In genomic region chr7:97730427-97730826, GRCm38 (mm10) we compare ENCODE assay signal across 21 mouse cellular contexts. TPM values are rescaled to one million over a fixed set of nuclear protein-coding genes. Genes with fewer than 3 reads are reported as not detected.
DNase-seq lines count a peak whose midpoint lies in the region; ATAC-seq lines count a peak whose summit lies in the region.
"Had no signal": no experiment of that assay in that cellular context is flagged by ENCODE, and none has a peak within 500 bp of the region (broad histone marks: within the 10 kb centered on the region; RNA-seq: fewer than 3 reads in every experiment).

No protein-coding gene starts in this region.

- H3K4me1 ChIP-seq in heart, embryonic 16.5 days (ENCODE audit: control insufficient read depth, insufficient read depth, low read length): no peaks in the 10 kb centered on the region
- H3K4me1 ChIP-seq in kidney, embryonic 16.5 days (ENCODE audit: insufficient read depth, low read length): 0 out of 2 replicates have a peak, but pooled peaks cover under 1% of the 10 kb centered on the region
- H3K4me1 ChIP-seq in neural tube, embryonic 15.5 days: peaks cover 22% of the 10 kb centered on the region

- H3K4me2 ChIP-seq in heart, embryonic 16.5 days (ENCODE audit: low read depth, low read length): no peak overlapping the region
- no peak overlapping the region for H3K4me2 ChIP-seq in kidney, embryonic 16.5 days (replicated peaks; ENCODE audit: low read depth, low read length)
- H3K4me2 ChIP-seq in neural tube, embryonic 15.5 days: no peak overlapping the region
- H3K4me2 ChIP-seq: heart, embryonic 11.5 days; midbrain, embryonic 12.5 days; neural tube, embryonic 13.5 days had no signal

- no peaks in the 10 kb centered on the region for H3K9me3 ChIP-seq in heart, embryonic 16.5 days (replicated peaks; ENCODE audit: control insufficient read depth, low read length)
- no peaks in the 10 kb centered on the region for H3K9me3 ChIP-seq in kidney, embryonic 16.5 days (ENCODE audit: low read length)
- H3K9me3 ChIP-seq in neural tube, embryonic 15.5 days (replicated peaks): no peaks in the 10 kb centered on the region
- H3K9me3 ChIP-seq: embryonic facial prominence, embryonic 10.5 days; midbrain, embryonic 12.5 days; neural tube, embryonic 13.5 days had no signal

- DNase-seq in heart, postnatal 36 days: no peak
- DNase-seq in kidney, postnatal 36 days: peak; percentile 56 to 62
- peak; percentile 59 for DNase-seq in embryo, embryonic 10.5 days (ENCODE audit: low spot score)
- peak; percentile 65 to 82 for DNase-seq in thymus, postnatal 36 days
- DNase-seq: adrenal gland, postnatal 14 days; cerebellum, postnatal 10 days; heart, postnatal 4 days; layer of hippocampus, adult 9-11 months had no signal

- intact Hi-C loops in heart, postnatal 36 days (cut with DNase I): no loop called here

- no peaks in the 10 kb centered on the region for H3K27me3 ChIP-seq in heart, embryonic 16.5 days (ENCODE audit: control insufficient read depth, insufficient read depth, low read length)
- H3K27me3 ChIP-seq in kidney, embryonic 16.5 days (ENCODE audit: insufficient read depth, low read length): no peaks in the 10 kb centered on the region
- no peaks in the 10 kb centered on the region for H3K27me3 ChIP-seq in neural tube, embryonic 15.5 days (replicated peaks)
- H3K27me3 ChIP-seq: neural tube, embryonic 13.5 days; Patski had no signal

- H3K4me3 ChIP-seq in heart, embryonic 16.5 days (ENCODE audit: low read length): no peak overlapping the region
- no peak overlapping the region for H3K4me3 ChIP-seq in kidney, embryonic 16.5 days (ENCODE audit: low read length)
- no peak overlapping the region for H3K4me3 ChIP-seq in neural tube, embryonic 15.5 days (replicated peaks)
- H3K4me3 ChIP-seq: embryonic facial prominence, embryonic 10.5 days; left cerebral cortex, adult 2 months; midbrain, embryonic 12.5 days; neural tube, embryonic 13.5 days had no signal

- no peak overlapping the region for H3K9ac ChIP-seq in heart, embryonic 16.5 days (ENCODE audit: low read length)
- H3K9ac ChIP-seq in kidney, embryonic 16.5 days (replicated peaks; ENCODE audit: low read length): no peak overlapping the region
- H3K9ac ChIP-seq in neural tube, embryonic 15.5 days (replicated peaks): no peak overlapping the region
- H3K9ac ChIP-seq: liver, embryonic 14.5 days; midbrain, embryonic 12.5 days; neural tube, embryonic 13.5 days had no signal

- 69% methylated on average over 3 of the region's 3 CpGs for WGBS in heart, embryonic 16.5 days
- 67% methylated on average over 3 of the region's 3 CpGs for WGBS in kidney, embryonic 16.5 days
- 46% methylated on average over 3 of the region's 3 CpGs for WGBS in neural tube, embryonic 15.5 days

- ATAC-seq in heart, embryonic 16.5 days (replicated peaks; ENCODE audit: extremely low read depth, insufficient read depth, low FRiP score): 0 out of 2 replicates have a peak, but pooled peaks have one; percentile 38
- no peak for ATAC-seq in kidney, embryonic 16.5 days (ENCODE audit: low FRiP score, low TSS enrichment)
- no peak for ATAC-seq in neural tube, embryonic 15.5 days (ENCODE audit: low FRiP score)
- ATAC-seq: CD4-positive, CD25-positive, alpha-beta regulatory T cell, adult 4 months; hindbrain, postnatal 0 days; Patski had no signal

- no peak overlapping the region for H3K27ac ChIP-seq in heart, embryonic 16.5 days (ENCODE audit: low read length)
- H3K27ac ChIP-seq in kidney, embryonic 16.5 days (ENCODE audit: low read length): no peak overlapping the region
- H3K27ac ChIP-seq in neural tube, embryonic 15.5 days (replicated peaks): no peak overlapping the region
- H3K27ac ChIP-seq: embryonic facial prominence, embryonic 10.5 days; hindbrain, postnatal 0 days; left cerebral cortex, adult 2 months; liver, embryonic 14.5 days; macrophage; midbrain, embryonic 12.5 days; neural tube, embryonic 13.5 days had no signal

- no peaks in the 10 kb centered on the region for H3K36me3 ChIP-seq in heart, embryonic 16.5 days (ENCODE audit: control insufficient read depth, insufficient read depth)
- H3K36me3 ChIP-seq in kidney, embryonic 16.5 days (ENCODE audit: insufficient read depth, low read length): 0 out of 2 replicates have a peak, but pooled peaks cover 4% of the 10 kb centered on the region
- H3K36me3 ChIP-seq in neural tube, embryonic 15.5 days: peaks cover 10% of the 10 kb centered on the region

RNA-seq across cellular contexts. Expression of gene Aqp11, which starts 7.7 kb away (rescaled TPM):
- 11.4 and 22.6 TPM in 2 replicates for polyA plus RNA-seq in heart, embryonic 16.5 days (2015; fragmentation: Nextera tagmentation; extraction: Ambion mirVana)
- total RNA-seq in heart, postnatal 36 days (2021): 1 to 10 TPM; 1.2 to 3.3 TPM
- 25.6 and 29.4 TPM in 2 replicates for polyA plus RNA-seq in kidney, embryonic 16.5 days (2015; fragmentation: Nextera tagmentation; extraction: Ambion mirVana)
- 22.6 and 35.4 TPM in 2 replicates for polyA plus RNA-seq in neural tube, embryonic 15.5 days (2015; fragmentation: Nextera tagmentation; extraction: Ambion mirVana)

RNA-seq across cellular contexts. Expression of gene Clns1a, which starts 34.0 kb away (rescaled TPM):
- 96.0 and 116 TPM in 2 replicates for polyA plus RNA-seq in heart, embryonic 16.5 days (2015; fragmentation: Nextera tagmentation; extraction: Ambion mirVana)
- 10 to 100 TPM; 23.1 to 28.8 TPM for total RNA-seq in heart, postnatal 36 days (2021)
- 199 and 205 TPM in 2 replicates for polyA plus RNA-seq in kidney, embryonic 16.5 days (2015; fragmentation: Nextera tagmentation; extraction: Ambion mirVana)
- polyA plus RNA-seq in neural tube, embryonic 15.5 days (2015; fragmentation: Nextera tagmentation; extraction: Ambion mirVana): 170 and 187 TPM in 2 replicates

RNA-seq across cellular contexts. Expression of gene Pak1, which starts 57.9 kb away (rescaled TPM):
- 3.8 and 4.3 TPM in 2 replicates for polyA plus RNA-seq in heart, embryonic 16.5 days (2015; fragmentation: Nextera tagmentation; extraction: Ambion mirVana)
- 1 to 10 TPM in 1 of 2 experiments, under 1 TPM in 1; 0.61 to 2.0 TPM for total RNA-seq in heart, postnatal 36 days (2021)
- 17.9 and 18.1 TPM in 2 replicates for polyA plus RNA-seq in kidney, embryonic 16.5 days (2015; fragmentation: Nextera tagmentation; extraction: Ambion mirVana)
- 117 and 134 TPM in 2 replicates for polyA plus RNA-seq in neural tube, embryonic 15.5 days (2015; fragmentation: Nextera tagmentation; extraction: Ambion mirVana)

Comparison
In these comparisons a context has a peak if more than half of its experiments do, and no peak if none do; other contexts are left out.
1. DNase-seq: peak in kidney, postnatal 36 days (2 of 2), embryo, embryonic 10.5 days (single experiment) and thymus, postnatal 36 days (2 of 2); none in heart, postnatal 36 days (0 of 2).